Mouse (Mus musculus) frontal cortex, adult (tissue): ENCODE measurements around the gene Zfp110.
A peak's percentile ranks its signal among the peaks of the same experiment; 100 is the strongest.

ENCODE experiments used
- ATAC-seq: cut with Nextera tagmentation; 2 replicates; pipeline ENCODE4 v1.9.2; 2017; ENCODE audit warnings: mild to moderate bottlenecking, moderate library complexity, mixed read lengths; ENCODE audit not compliant: low TSS enrichment

The Zfp110 gene

DNA sequence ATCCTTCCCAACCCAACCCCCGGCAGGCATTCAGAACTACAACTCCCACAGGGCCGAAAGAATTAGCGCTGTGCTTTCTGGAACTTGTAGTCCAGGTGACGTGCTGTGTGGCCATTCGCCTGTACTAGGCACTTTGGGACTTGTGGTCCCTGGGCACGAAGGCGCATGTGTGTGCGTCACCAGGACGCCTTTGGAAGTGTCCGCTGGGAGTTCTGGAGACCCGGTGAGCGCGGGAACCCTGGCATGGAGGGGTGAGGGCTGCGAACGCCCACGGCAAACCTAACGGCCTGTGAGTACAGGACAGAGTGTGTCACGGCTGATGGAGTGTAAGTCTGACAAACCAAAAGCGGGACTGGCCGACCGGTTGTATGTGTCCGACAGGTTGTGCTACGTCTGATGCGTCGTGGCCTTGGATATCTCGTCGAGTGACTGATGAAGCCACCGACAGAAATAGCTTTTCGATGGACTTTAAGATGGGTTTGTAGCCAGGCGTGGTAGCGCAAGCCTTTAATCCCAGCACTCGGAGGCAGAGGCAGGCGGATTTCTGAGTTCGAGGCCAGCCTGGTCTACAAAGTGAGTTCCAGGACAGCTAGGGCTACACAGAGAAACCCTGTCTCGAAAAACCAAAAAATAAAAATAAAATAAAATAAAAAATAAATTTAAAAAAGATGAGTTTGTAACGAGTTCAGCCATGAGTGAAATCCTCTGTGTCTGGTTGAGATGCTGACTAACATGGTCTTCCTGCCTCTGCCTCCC lies 63.3 kb downstream of the Zfp110 start, which contains the start of gene Zscan22:
Gene Zscan22 (plus strand): TSS at position 161 of the 756 bp plus-strand sequence.
- peak; percentile 100 for ATAC-seq
